Mouse (Mus musculus) left cerebral cortex, adult 18-20 months (tissue): Measurements from ENCODE around the gene P2ry10b. TPM values are rescaled to one million over a fixed set of nuclear protein-coding genes. Genes with fewer than 3 reads are reported as not detected.

Source experiments
- DNase-seq, 2 experiments: peaks; one replicate each; pipeline ENCODE4 v3.0.0; 2021 to 2022; ENCODE audit warnings: low spot score in 2 of 2, mixed read lengths in 1 of 2
- long read RNA-seq, 2 experiments: library from polyadenylated mRNA; stranded (forward); transcript quantifications; one replicate each; pipeline ENCODE4 v2.0.0; 2021
- total RNA-seq, 2 experiments: library from RNA; stranded (reverse); gene quantifications; 2 replicates each; pipeline ENCODE4 v1.2.3; 2021

The P2ry10b gene
- under 1 TPM; 0.28 to 0.30 TPM for total RNA-seq
- long read RNA-seq, experiment 1, partial matches to known transcripts, result 0 of 1 reads
- long read RNA-seq, experiment 1, other reads (novel, unspliced or antisense), result 0 of 1 reads
- long read RNA-seq, experiment 2, result 0 reads

DNA sequence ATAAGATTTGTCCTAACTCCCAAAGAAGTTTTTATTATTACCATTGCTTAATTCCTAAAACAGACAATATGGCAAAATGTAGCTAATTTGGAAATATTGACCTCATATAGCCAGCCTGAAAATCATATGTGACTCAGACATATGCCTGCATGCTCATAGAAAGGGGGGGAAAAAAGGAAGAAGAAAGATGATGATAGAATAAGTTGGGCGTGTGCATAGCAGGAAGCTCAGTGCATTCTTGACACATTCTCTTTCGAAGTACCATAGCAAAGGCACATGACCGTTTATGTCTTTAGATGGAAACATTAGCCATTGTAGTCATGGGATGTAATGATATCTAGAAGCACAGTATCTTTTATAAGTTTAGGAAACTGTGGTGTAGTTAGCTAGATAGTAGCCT, at the start of gene P2ry10b:
TSS of gene P2ry10b (plus strand) at position 247 of the 400 bp plus-strand sequence.
- no peak for DNase-seq

DNA sequence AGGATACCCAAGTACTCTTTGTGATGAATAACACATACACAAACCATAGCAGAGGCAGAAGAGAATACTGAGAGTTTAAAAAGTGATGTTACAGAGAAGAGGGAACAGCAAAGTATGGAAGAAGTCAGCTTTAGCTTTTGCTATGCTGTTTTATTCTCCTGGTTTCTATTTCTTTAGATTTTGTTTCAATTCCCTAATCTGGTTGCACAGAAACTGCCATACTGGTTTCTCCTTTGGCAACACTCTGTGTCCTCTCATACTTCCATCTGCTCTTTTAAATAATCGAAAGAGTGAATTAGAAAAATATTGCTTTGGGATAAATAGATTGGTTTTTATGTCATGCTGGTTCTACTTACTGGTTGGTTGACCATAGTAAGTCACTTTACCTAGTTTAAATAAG, 32.4 kb upstream of the P2ry10b start:
- no peak for DNase-seq

GRCm38 (mm10) chrX:107116987-107117386, 31.7 kb upstream of the P2ry10b start:
- DNase-seq, result no peak

DNA sequence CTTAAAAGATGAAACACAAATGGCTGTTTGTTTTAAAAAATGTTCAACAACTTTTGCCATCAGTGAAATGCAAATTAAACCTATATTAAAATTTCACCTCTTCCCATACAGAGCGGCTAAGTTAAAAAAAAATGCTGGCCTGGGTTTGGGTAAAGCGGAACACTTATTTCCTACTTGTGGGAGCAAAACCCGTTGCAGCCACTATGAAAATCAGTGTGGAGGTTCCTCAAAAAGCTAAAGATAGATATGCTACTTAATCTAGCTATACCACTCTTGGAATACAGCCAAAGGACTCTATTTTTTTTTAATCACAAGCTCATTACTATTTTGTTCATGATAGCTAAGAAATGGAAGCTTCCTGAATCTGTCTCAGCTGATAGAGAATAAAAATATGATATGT, 5.5 kb upstream of the P2ry10b start:
- DNase-seq, result no peak

- DNase-seq, result no peak
These were observed 4.8 kb upstream of the P2ry10b start for GRCm38 (mm10) chrX:107143930-107144329.

- DNase-seq, result no peak
These were observed 765 bp downstream of the P2ry10b start for GRCm38 (mm10) chrX:107149391-107149993.

DNA sequence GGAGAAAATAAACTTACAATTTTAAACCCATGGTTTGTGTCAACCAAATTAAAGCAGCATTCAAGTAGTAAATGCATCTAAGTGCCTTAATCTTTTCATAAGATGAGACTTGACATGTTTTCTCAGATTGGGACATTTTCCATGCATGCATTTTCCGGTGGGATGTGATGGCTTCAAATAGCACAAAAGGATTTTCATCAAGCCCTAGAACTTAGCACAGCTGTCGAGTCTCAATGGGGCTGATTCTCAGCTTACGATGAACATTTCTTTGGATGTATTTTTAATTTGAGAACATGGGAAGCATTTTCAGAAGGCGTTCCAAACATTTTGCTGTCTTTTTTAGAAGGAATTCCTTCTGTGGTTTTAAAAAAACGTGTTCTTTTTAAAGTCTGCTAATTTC, 1.3 kb downstream of the P2ry10b start:
- no peak for DNase-seq

GRCm38 (mm10) chrX:107150752-107151515, 2.2 kb downstream of the P2ry10b start:
- DNase-seq, result no peak

- no peak for DNase-seq
These were observed 7.3 kb downstream of the P2ry10b start for GRCm38 (mm10) chrX:107156021-107156420.

DNA sequence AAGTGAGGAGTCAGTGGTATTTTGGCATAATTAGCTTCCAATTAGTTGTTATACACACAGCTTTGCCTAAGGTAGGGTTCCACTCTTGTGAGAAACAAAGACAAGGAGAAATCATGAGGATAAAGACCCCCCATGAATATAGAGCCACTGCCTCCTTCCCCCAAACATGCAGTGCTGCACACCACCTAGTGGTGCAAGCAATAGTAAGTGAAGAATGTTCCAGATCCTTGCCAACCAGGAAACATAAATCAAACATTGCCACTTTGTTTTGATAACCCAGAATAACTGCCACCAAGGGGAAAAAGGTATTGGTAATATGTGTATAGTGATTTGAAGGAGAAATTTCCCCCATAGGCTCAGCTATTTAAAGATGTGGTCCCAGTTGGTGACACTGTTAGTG, 11.8 kb downstream of the P2ry10b start:
- no peak for DNase-seq

DNA sequence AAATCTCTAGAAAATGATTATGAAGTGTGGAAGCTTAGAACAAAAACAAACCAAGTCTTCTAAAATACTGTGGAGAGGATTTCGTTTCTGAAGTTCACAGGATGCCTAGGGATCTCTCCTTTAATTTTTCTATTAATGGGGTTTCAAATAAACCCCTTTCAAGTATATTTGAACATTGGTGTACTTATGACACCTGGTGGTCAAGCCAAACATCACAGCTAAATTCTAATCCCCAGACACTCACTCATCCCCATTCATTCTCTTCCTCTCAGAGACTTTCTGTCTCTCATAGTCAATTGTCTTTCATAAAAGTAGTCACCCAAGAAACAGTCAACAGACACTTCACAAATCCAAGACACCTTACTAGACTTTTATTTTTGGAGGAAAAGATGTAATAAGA, 19.6 kb downstream of the P2ry10b start:
- no peak for DNase-seq

DNA sequence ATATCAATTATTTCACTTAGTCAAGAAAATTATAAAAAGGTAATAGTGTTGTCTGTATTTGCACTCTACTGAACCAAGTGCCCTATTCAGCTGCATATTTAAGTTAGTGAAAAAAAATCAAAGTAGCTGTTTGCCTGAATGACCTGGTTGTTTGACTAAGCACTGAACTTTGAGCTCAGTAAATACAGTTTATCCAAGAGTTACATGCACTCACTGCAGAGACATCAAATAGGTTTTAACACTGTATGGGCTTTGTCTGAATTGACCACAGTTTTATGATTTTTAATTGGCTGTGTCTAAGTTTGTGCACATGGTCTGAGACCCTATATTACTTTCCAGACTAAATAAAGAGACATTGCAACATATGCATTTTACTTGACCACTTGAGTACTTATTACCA, 20.4 kb downstream of the P2ry10b start:
- DNase-seq, result no peak

- no peak for DNase-seq
These were observed 30.0 kb downstream of the P2ry10b start for GRCm38 (mm10) chrX:107178742-107179141.

GRCm38 (mm10) chrX:107217577-107218090, 68.9 kb downstream of the P2ry10b start:
- DNase-seq, result no peak

Other genes with a start within 250 kb of the P2ry10b start
- under 1 TPM; 0.73 to 0.84 TPM for gene Lpar4, start 228.3 kb upstream of the P2ry10b start, total RNA-seq
- not detected for gene P2ry10, start 60.4 kb upstream of the P2ry10b start, total RNA-seq
- not detected for gene Gpr174, start 107.0 kb downstream of the P2ry10b start, total RNA-seq